Mouse (Mus musculus) erythroblast, adult 5-6 weeks (primary cell): ENCODE data around the gene Bag2. TPM values are rescaled to one million over a fixed set of nuclear protein-coding genes. Genes with fewer than 3 reads are reported as not detected.

Experiments
- ATAC-seq: replicated peaks from 2 replicates; pipeline ENCODE4 v1.8.0; 2016; ENCODE audit warnings: moderate number of reproducible peaks, mild to moderate bottlenecking, moderate TSS enrichment, inconsistent platforms; ENCODE audit not compliant: poor library complexity, low FRiP score, severe bottlenecking
- total RNA-seq, 2 experiments: library from RNA; stranded (forward) in 1 of 2; stranded (reverse) in 1 of 2; fragments of 150-400 nt in 1 of 2; fragments of 200-764, 138-1000 nt in 1 of 2; gene quantifications; 2 replicates each; pipeline versions ENCODE4 v1.2.3 to v1.2.4; 2015 to 2017; ENCODE audit warnings: low replicate concordance in 2 of 2

Bag2 gene
- total RNA-seq (2015; ENCODE audit: low replicate concordance): 10.8 and 17.6 TPM in 2 replicates
- 7.1 and 9.0 TPM in 2 replicates for total RNA-seq (2017; ENCODE audit: low replicate concordance)

DNA sequence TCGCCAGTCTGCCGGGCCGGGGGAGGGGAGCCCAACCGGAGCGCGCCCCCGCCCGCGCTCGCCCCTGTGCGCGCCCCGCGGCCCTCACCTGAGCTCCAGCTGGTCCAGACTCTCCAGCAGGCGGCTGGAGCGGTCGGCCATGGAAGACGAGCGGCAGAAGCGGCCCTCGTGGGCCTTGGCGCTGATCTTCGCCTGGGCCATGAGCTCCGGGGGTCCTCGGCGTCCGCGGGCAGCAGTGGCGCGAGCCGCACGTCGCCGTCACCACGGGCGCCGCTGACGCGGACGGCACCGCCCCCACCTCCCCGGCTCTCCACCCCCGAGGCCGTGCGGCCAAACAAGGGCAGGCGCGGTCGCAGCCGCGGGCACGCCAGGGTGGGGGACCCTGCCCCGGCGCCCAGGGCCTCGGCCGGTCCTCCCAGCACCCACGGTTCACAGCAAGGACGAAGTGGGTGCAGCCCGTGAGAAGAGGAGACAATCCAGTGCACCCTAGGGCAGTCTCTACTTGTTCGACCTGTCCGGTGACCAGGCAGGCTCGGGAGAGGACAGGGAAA, at the start of gene Bag2:
Gene Bag2, minus strand, starts transcription at position 305 of the 551 bp plus-strand sequence.
- peak; percentile 56 for ATAC-seq

DNA sequence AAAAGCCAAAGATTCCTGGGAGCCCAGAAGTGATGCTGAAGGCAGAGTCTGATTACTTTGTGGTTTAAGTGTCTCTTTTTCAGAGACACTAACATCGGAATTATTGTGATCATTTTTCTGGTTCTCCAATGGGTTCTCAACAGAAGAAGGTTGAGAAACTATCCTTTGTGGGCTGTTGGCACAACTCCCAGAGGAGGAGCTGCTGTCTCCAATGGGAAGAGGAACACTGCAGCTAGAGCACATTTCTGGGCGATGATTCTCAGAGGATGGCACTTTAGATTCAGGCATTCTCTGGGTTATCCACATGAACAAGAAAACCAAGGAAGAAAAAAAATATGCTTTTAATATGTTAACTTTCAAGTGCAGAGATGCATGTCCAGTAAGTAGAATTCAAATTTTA, 45.7 kb upstream of the Bag2 start:
- ATAC-seq: no peak

DNA sequence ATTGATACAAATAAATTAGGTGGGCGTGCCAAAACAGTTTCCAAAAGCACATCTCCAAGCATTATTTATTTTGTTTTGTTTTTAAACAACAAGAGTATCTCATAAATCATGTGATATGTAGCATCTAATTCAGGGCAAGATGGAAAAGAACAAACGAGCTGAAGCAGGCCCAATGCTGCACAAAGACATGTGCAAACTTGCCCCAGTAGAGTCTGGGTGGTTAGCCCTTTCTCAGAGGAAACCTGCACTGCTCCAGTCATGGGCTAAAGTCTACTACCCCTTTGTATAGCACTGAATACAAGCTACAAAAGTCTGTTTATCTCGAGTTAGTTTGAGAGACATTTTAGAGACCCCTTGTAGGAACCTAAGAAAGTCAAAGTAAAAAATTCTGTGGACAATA, 42.0 kb upstream of the Bag2 start:
- ATAC-seq: no peak

DNA sequence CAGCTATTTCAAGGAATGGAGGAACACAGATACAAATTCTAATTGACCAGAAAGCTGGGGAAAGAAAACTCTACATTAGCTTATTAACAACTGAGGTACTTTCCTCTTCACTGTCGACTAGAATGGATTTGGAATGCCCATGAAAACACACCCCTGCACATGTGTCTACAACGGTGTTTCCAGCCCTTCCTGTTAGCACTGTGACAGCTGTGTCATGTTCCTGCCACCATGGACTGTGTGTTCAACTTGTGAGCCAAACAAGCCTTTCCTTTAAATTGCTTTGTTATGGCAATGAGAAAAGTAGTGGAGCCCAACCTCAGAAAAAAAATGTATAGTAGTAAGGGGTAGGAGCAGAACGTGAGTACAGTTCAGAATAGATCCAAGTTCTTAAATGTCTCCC, 30.9 kb upstream of the Bag2 start:
- ATAC-seq: no peak

DNA sequence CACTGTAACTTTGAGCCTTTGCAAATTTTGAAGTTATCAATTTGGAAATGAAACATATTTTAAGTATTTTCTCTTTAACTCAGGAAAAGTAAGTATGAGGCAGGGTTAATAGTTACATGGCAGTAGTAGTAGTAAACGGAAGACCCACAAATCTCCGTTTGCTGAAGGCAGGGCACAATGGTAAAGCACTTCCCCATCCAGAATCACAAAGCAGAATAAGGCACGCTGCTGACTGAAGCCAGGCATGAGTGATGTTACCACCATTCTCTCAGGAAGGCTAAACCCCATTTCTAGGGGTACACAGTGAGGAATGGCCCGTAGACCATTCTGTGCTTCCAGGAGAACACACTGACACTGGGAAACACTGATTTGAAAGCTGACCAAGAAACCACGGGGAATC, 30.5 kb upstream of the Bag2 start:
- no peak for ATAC-seq

DNA sequence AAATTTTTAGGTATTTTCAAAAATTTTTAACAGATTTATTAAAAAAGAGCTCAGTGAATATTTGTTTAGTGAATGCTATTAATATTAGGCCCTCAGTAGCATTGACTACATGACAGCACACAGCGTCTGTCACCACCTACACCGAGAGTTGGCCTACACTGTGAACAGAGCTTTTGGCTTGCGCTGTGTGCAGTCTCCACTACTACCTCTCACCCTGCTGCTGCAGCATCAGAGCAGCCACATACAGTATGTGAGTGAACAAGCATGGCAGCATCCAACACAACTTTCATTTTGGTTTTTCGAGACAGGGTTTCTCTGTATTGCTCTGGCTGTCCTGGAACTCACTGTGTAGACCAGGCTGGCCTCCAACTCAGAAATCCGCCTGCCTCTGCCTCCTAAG, 27.0 kb upstream of the Bag2 start:
- no peak for ATAC-seq

DNA sequence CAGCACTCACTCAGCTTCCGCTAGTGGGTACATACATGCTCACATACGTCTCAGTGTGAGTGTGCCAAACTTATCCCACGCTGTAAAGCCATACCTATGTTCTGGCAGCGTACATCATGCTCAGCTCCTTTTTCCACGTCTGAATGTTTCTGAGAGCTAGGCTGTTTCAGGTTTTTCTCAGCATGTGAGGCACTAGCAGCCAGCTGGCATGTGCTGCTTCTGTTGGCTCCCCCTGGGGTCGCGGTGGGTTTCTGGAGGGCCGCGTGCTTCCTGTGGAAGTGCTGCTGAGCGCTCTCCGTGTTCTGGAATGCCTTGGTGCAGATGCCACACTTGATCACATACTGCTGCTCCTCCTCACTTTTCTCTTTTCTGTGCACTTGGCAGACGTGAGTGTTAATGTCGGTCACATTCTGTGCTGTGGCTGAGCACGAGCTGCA, 18.6 kb upstream of the Bag2 start:
- ATAC-seq: no peak

DNA sequence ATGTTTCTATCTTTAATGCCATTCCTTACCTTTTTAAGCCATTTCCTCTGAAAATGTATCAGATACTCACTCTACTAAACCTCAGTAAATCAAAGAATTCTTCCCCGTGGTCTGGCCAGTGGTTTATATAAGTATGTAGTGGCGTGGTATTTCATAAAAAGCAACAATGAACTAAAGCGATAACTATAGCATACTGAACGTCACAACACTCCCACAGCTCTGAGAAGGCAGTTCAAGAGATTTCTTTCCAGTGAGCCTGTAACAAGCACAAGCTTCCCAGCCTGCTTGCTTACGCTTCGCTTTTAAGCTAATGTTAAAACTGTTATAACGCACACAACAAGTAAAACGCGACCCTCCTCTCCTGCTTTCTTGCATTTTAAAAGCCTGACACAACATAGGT, 14.5 kb upstream of the Bag2 start:
- ATAC-seq: no peak

DNA sequence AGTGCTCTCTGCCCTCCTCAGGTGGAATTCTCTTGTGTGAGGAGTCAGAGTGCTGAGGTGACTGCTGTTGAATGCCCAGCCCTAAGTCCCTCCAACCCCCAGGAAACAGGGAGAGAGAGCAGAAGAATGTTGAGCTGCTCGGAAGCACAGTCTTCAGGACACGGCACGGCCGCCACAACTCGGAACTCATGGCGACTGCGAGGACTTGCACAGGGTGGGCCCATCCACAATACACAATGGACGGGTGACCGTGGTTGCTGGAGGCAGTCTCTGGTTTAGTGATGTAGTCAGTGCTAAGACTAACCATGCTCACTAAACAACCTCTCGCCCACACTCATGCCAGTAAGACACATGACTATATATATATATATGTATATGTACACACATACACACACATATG, 14.0 kb upstream of the Bag2 start:
- ATAC-seq: no peak

DNA sequence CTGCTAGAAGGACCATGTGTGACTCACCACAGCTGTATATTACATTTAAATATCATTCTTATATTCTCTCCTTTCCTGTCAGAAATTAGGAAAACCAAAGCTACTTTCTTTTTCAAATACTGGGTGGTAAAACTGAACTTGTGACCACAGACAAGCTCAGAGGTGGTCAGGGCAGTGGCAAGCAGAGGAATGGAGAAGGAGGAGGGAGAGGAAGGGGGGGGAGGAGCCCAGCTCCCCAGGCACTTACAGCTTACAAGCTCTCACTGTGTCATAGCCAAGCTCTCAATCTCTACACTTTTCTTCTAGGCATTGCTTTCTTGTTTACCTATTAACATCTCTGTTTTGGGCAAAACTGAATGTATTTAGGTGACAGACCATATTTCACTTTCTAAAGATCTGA, 11.2 kb upstream of the Bag2 start:
- ATAC-seq: no peak

DNA sequence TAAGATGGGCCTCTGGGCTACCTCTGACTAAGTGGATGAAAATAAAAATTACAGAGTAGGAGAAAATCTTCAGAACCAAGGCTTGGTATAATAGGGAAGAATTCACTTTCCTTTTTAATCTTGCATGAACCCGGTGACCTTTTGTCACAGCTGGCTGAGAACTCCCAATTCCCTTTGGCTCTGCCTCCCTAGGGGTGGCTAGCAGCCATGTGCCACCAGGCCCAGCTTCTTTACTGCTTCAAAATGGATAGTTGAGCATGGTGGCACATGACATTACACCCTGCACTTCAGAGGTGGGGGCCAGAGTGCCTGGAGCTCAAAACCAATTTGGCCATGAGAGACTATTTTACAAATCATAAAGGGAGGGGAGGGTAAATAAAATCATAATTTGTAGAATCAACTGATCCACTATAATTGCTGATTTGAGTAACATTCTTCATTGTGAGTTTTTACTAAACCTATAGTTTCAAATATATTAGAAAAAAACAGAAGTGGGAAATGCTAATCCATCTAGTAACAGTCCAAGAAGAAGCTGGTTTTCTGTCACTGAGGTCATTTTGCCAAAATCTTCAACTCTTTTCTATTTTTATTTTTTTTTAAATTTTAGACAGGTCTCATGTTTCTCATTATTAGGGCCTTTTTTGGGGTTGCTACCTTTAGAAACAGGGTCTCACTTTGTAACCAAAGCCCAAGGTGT, 10.6 kb upstream of the Bag2 start:
- ATAC-seq: no peak

DNA sequence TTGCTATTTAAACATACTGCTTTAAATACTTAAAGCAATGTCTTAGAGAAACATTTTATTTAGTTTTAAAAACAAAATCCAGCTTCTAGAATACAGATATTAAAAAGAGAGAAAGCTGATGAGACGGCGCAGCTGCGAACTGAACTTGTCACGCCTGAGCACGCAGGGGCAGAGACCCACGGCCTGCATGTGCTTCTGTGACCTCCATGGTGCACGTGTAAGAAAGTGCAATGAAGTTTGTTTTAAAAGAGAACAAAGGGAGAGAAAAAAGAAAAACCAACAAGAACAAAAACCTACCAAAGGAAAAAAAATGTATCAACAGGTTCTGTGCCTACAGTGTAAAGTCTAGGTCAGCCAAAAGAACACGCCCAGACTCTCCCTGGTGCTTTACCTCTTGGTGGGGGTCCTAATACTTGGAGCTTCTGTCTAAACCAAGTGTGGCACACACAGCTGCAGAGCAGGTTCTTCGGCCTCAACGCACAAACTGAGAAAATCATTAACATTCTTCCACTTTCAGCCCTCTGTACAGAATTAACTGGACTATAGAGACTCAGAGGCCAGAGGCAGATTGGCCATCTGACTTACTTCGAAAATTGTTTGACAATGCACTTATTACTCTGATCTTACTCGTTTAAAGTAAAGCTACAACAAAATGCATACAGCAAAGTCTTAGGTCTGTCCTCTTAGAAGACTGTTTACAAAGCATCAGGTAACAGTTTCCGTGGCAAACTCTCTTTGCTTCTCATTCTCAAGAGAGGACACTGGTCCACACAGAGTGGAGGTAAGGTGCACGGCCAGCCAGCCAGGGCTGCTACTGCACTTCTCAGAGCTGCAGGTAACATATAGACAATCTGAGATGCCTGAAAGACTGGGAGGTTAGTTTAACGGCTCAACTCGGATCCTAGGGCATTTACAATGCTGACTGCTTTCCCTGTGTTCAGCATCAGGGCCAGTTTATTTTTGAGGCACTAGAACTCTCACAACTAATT, 9.2 kb upstream of the Bag2 start:
- ATAC-seq: no peak

DNA sequence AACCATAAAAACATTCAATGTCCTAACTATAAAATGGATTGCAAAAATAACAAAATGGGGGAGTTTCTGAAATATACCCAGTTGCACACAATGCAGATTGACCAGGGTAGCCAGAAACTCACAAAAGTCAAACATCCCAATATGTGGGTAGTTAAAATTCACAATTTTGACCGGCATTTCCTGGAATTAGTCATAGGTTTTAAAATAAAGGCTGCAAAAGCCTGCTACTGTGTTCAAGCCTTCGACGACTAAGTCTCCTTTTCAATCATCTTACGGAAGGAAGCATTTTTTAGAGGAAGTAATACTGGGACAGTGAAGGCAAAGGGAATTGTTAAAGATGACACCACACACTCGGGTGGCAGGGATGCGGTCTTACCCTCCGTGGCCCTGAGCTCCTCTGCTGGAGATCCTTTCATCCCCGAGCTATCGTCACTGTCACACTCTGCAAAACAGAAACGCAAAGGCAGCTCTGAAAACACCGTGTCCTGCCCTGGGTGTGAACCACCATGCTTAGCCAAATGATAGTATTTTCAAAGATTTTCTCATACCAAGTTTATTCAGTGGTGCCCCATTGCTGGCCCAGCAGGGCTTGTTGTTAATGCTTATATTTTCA, 8.0 kb upstream of the Bag2 start:
- ATAC-seq: no peak

DNA sequence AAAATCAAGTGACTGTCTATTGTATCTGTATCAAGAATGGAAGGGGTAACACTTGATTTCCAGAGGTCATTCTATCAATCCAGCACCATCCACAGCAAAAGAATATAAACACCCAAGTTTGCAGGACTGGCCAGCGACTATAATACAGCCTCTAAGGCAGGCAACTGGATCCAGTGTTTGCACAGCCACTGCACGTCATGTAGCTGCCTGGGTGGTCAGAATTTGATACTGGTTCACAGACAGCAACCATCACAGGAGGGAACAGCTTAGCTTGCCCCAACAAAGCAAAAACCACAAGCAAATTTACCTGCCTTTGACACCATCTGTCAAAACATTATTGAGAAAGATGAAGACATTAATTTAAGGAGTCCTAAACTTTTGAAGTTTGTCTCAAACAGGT, 6.2 kb upstream of the Bag2 start:
- no peak for ATAC-seq

DNA sequence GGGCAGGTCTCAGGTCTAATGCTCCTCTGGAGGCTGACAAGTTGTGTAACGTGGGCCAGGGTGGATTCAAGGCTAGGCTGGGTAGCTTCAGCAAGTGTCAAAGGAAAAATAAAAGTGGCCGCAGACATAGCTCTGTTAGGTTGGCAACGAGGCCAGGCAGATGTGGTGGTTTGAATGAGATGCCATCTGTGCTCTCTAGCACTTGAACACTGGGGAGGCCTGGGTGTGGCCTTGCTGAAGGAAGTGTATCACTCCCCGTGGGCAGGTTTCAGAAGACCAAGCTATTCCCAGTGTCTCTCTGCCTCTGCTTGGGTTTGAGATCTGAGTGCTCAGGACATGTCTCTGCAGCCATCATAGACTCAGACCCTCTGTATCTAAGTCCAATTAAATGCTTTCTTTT, 893 bp upstream of the Bag2 start:
- ATAC-seq: peak; percentile 35; the same call in 1 of the 2 replicates

DNA sequence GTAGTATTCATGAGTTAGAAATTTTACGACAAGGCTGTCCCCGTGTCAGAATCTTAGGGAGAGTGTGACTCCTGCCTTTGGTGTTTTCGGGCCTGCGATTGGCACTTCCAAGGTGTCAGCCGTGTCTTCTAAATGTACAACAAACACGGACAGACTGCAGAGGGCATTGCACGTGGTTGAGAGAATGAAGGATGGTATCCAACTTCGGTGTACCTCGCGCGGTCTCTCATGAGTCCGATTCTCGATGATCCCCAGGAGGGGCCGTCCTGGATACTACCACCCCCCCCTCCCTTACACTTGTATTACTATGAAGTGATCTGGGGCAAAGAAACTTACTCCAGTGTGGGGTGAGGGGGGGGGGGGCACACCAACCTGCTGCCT, 572 bp downstream of the Bag2 start:
- ATAC-seq: no peak

DNA sequence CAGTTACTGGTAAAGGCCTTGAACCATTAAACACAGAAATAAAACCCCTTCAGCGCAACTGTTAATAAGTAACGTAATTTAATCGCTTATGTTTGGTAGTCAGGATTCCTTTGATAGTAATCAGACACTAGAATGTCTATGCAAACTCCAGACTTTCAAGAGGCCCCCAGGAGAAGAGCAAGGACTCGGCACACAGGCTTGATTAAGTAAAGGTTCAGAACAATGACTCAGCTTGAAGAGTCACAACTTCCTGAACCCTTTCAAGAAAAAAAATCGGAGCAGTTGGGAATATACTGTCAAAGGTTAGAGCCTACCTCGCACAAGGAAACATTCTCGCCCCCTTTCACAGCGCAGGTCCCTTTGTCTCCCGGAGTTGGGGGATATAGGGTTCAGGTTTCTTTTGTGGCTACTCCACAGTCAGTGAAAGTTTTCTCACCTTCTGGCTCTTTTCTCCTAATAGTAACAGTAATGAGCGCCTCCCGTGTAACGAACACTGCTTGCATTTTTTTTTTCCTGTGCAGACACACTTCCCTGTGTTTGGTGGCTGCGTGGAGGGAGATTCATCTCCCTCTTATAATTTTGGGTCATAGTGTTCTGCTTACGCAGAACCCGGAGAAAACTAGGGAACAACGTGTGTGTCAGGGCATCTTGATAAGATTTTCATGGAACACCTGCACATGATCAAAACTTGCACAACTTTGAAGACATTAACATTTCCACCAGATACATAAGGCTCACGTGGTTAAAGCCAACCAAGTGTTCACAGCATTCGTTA, 1.1 kb downstream of the Bag2 start:
- peak; percentile 58 for ATAC-seq

DNA sequence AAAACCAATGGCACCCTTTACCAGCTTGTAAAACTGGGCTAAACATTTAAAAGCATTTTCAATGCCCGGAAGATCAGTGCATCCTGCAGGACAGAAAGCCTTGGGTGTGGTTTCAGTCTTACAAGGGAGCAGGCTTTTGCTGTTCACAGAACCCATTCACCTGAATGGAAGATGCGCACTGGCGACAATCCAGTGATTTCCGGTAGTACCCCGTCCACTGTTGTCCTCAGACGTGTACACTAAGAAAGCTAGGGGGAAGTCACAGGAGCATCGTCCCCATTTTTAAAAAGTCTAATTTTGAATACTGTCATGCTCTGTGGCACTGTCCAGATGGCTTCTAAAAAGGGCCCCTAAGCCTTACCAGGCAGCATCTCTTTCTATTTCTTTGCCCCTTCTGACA, 1.8 kb downstream of the Bag2 start:
- 0 out of 2 replicates have a peak, but pooled peaks have one; percentile 42 for ATAC-seq

DNA sequence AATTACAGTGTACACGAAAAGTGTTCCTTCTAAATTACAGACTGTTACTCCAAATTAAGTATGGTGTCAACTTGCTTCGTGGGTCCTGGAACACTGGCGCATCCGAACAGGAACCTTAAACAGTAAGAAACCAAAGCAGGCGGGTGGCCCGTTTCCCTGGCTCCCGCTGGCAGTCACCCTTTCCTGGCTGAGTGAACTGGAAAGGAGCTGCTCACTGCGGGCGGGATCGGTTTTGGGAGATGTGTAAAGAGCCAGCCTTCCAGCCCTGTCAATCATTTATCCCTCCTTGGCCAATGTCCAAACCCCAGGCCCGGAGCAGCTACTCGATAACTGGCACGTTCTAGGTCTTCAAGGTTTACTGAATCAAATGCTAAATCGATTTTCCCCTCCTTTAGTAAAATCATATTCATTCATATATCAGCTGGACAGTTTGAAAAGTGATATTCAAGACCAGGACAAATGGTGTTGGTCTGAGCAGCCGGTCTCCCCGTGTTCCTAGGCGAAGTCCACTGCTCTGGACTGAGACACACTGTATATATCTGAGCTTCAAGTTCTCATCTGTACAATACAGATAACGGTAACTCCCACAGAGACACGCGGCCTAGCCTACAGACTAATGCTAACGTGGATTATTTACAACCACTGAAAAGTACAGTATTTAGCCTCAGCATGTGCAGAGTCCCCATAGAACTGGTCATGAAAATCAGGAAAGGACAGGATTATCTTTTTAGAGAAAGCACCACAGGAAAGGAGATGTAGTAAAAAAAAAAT, 2.4 kb downstream of the Bag2 start:
- peak; percentile 83 for ATAC-seq
